Mouse (Mus musculus) forebrain, embryonic 11.5 days (tissue): ENCODE results near the gene Ptpra. TPM values are rescaled to one million over a fixed set of nuclear protein-coding genes. Genes with fewer than 3 reads are reported as not detected.

Experiments
- ATAC-seq: fragments of 200-750 bp; cut with Nextera tagmentation; replicated peaks from 2 replicates; pipeline ENCODE4 v1.8.0; 2017; ENCODE audit warnings: moderate TSS enrichment; ENCODE audit not compliant: low FRiP score
- DNase-seq: peaks from one replicate; pipeline ENCODE4 v3.0.0-alpha.2; 2017; ENCODE audit warnings: low spot score
- H3K27ac ChIP-seq: fragments of 300-500 bp; sonication (generic); 2 replicates; pipeline ENCODE4 v1.5.1; 2014; ENCODE audit warnings: low read depth, low read length
- H3K27me3 ChIP-seq: fragments of 300-500 bp; sonication (generic); 2 replicates; pipeline ENCODE4 v1.6.1; 2014; ENCODE audit warnings: mild to moderate bottlenecking, low read length, mixed read lengths; ENCODE audit not compliant: control insufficient read depth, insufficient read depth
- H3K36me3 ChIP-seq: fragments of 300-500 bp; sonication (generic); 2 replicates; pipeline ENCODE4 v1.6.1; 2014; ENCODE audit warnings: mild to moderate bottlenecking, low read length, moderate library complexity, mixed read lengths; ENCODE audit not compliant: control insufficient read depth, insufficient read depth
- H3K4me1 ChIP-seq: fragments of 300-500 bp; sonication (generic); replicated peaks from 2 replicates; pipeline ENCODE4 v1.6.1; 2014; ENCODE audit warnings: low read length, mixed read lengths; ENCODE audit not compliant: control insufficient read depth, insufficient read depth
- H3K4me2 ChIP-seq: fragments of 300-500 bp; sonication (generic); 2 replicates; pipeline ENCODE4 v1.6.1; 2014; ENCODE audit warnings: low read depth, mild to moderate bottlenecking, low read length, moderate library complexity, mixed read lengths; ENCODE audit not compliant: severe bottlenecking
- H3K4me3 ChIP-seq: fragments of 300-500 bp; sonication (generic); 2 replicates; pipeline ENCODE4 v1.5.1; 2014; ENCODE audit warnings: low read depth, low read length
- H3K9ac ChIP-seq: fragments of 300-500 bp; sonication (generic); 2 replicates; pipeline ENCODE4 v1.6.1; 2014; ENCODE audit warnings: low read length
- H3K9me3 ChIP-seq: fragments of 300-500 bp; sonication (generic); 2 replicates; pipeline ENCODE4 v1.6.1; 2016; ENCODE audit warnings: low read length, mixed read lengths; ENCODE audit not compliant: control insufficient read depth
- WGBS: fragments of 180-500 bp; shearing (Covaris S2); extraction: QIAGEN DNeasy Blood & Tissue Kit; methylation state at CpG from one replicate; pipeline ENCODE4 v1.1.7; 2014; 5-methylcytosine and 5-hydroxymethylcytosine counted together
- polyA plus RNA-seq: library from polyadenylated mRNA; unstranded; fragments of >200 nt; fragmentation: Nextera tagmentation; extraction: Ambion mirVana; gene quantifications from 2 replicates; pipeline ENCODE4 v1.2.1, GENCODE M21; 2014

The Ptpra gene
- polyA plus RNA-seq, 1 experiment from 2014 or later = 116 TPM

GRCm38 (mm10) chr2:130577021-130577420 lies 126.9 kb downstream of the Ptpra start:
- no peak overlapping the region for H3K4me3 ChIP-seq
- peaks cover 72% of the 10 kb centered on the region for H3K27me3 ChIP-seq
- ATAC-seq (no peak), DNase-seq (no peak)
- no peaks in the 10 kb centered on the region for H3K9me3 ChIP-seq
- H3K36me3 ChIP-seq = no peaks in the 10 kb centered on the region
- H3K4me1 ChIP-seq = peaks cover 6% of the 10 kb centered on the region; the same call in 1 of the 2 replicates
- no peak overlapping the region for H3K9ac ChIP-seq
- H3K4me2 ChIP-seq = peak overlapping the region; percentile 37; the same call in 1 of the 2 replicates
- 2% methylated on average over 9 of the region's 9 CpGs for WGBS
- no peak overlapping the region for H3K27ac ChIP-seq

GRCm38 (mm10) chr2:130577632-130578031 lies 127.6 kb downstream of the Ptpra start:
- no peaks in the 10 kb centered on the region for H3K9me3 ChIP-seq
- H3K27ac ChIP-seq = no peak overlapping the region
- ATAC-seq (peak; percentile 49), DNase-seq (peak; percentile 72)
- peaks cover 6% of the 10 kb centered on the region; the same call in 1 of the 2 replicates for H3K4me1 ChIP-seq
- 0 out of 2 replicates have a peak overlapping the region, but pooled peaks have one; percentile 9 for H3K4me2 ChIP-seq
- no peaks in the 10 kb centered on the region for H3K36me3 ChIP-seq
- no peak overlapping the region for H3K9ac ChIP-seq
- peaks cover 78% of the 10 kb centered on the region for H3K27me3 ChIP-seq
- WGBS = 6% methylated on average over 12 of the region's 12 CpGs
- H3K4me3 ChIP-seq = 0 out of 2 replicates have a peak overlapping the region, but pooled peaks have one; percentile 6

- no peak overlapping the region for H3K27ac ChIP-seq
- DNase-seq (peak; percentile 83), ATAC-seq (no peak)
- no peak overlapping the region for H3K4me2 ChIP-seq
- peaks cover 6% of the 10 kb centered on the region; the same call in 1 of the 2 replicates for H3K4me1 ChIP-seq
- no peak overlapping the region for H3K9ac ChIP-seq
- no peaks in the 10 kb centered on the region for H3K9me3 ChIP-seq
- 10% methylated on average over 11 of the region's 11 CpGs for WGBS
- H3K4me3 ChIP-seq = no peak overlapping the region
- H3K27me3 ChIP-seq = peaks cover 79% of the 10 kb centered on the region
- H3K36me3 ChIP-seq = no peaks in the 10 kb centered on the region
Observed at GRCm38 (mm10) chr2:130578148-130578547, 128.1 kb downstream of the Ptpra start.

GRCm38 (mm10) chr2:130579791-130580190 lies 129.7 kb downstream of the Ptpra start:
- 9% methylated on average over 8 of the region's 8 CpGs for WGBS
- no peak for ATAC-seq
- H3K9ac ChIP-seq = no peak overlapping the region
- H3K4me2 ChIP-seq = no peak overlapping the region
- H3K9me3 ChIP-seq = no peaks in the 10 kb centered on the region
- peaks cover 6% of the 10 kb centered on the region; the same call in 1 of the 2 replicates for H3K4me1 ChIP-seq
- DNase-seq = no peak
- no peak overlapping the region for H3K27ac ChIP-seq
- H3K36me3 ChIP-seq = no peaks in the 10 kb centered on the region
- no peak overlapping the region for H3K4me3 ChIP-seq
- peaks cover 76% of the 10 kb centered on the region for H3K27me3 ChIP-seq

- Histone ChIP-seq H3K36me3 (no peaks in the 10 kb centered on the region), H3K4me1 (peaks cover 6% of the 10 kb centered on the region; the same call in 1 of the 2 replicates), H3K9ac (no peak overlapping the region), H3K4me3 (peak overlapping the region; percentile 20; the same call in 1 of the 2 replicates), H3K27me3 (peaks cover 65% of the 10 kb centered on the region), H3K27ac (no peak overlapping the region), H3K4me2 (peak overlapping the region; percentile 28), H3K9me3 (no peaks in the 10 kb centered on the region)
- 2% methylated on average over 16 of the region's 16 CpGs for WGBS
- ATAC-seq (no peak), DNase-seq (no peak)
Observed at GRCm38 (mm10) chr2:130581201-130581600, 131.1 kb downstream of the Ptpra start.

- 40% methylated on average over 10 of the region's 10 CpGs for WGBS
Observed at GRCm38 (mm10) chr2:130582552-130582951, 132.5 kb downstream of the Ptpra start, which contains the start of gene Avp. Gene Avp (minus strand): TSS chr2:130582554.

DNA sequence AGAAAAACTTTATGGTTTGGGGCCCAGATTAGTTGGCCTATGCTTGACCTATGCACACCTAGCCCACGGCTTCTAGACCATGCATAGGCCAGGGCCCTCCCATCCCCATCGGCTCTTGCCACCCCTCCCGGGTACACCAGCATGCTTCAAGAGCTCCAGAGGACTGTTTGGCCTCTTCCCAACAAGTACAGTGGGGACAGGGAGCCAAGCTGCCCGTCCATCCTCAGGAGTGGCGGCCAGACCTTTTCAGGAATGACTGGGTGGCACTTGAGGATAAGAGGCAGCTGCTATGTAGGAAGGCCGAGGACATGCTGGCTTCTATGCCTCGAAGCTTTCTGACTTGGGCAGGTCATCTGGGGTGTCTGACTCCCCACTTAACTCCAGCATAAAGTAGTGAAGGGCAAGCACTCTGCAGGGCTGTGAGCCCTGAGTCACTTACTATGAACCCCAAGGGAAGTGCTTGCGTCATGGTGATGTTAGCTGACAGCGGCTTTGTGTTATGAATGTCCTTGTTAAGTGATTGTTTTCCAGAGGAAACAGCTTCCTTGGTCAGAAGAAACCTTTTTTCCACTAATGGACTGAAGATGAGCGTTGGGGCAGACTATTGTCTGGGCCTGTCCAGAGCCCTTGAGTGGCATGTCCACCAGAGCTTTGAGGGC lies 134.0 kb downstream of the Ptpra start:
- ATAC-seq (no peak), DNase-seq (no peak)
- H3K27me3 ChIP-seq = peaks cover 37% of the 10 kb centered on the region
- no peaks in the 10 kb centered on the region for H3K9me3 ChIP-seq
- H3K4me1 ChIP-seq = peaks cover 6% of the 10 kb centered on the region; the same call in 1 of the 2 replicates
- H3K9ac ChIP-seq = no peak overlapping the region
- no peaks in the 10 kb centered on the region for H3K36me3 ChIP-seq
- H3K4me2 ChIP-seq = no peak overlapping the region
- WGBS = 85% methylated on average over 10 of the region's 10 CpGs
- H3K27ac ChIP-seq = no peak overlapping the region
- no peak overlapping the region for H3K4me3 ChIP-seq

More at GRCm38 (mm10) chr2:130582552-130582951, 132.5 kb downstream of the Ptpra start, which contains the start of gene Avp:
- DNase-seq = no peak
- peaks cover 6% of the 10 kb centered on the region; the same call in 1 of the 2 replicates for H3K4me1 ChIP-seq
- H3K27ac ChIP-seq = no peak within 1 kb of the TSS
- no peak within 1 kb of the TSS for H3K4me2 ChIP-seq
- no peak for ATAC-seq
- H3K9ac ChIP-seq = no peak within 1 kb of the TSS
- peaks cover 52% of the 10 kb centered on the region for H3K27me3 ChIP-seq
- H3K36me3 ChIP-seq = no peaks in the 10 kb centered on the region
- no peaks in the 10 kb centered on the region for H3K9me3 ChIP-seq
- H3K4me3 ChIP-seq = no peak within 1 kb of the TSS

GRCm38 (mm10) chr2:130586016-130586415 lies 135.9 kb downstream of the Ptpra start:
- Histone ChIP-seq H3K9ac (no peak overlapping the region), H3K4me1 (peaks cover 1% of the 10 kb centered on the region; the same call in 1 of the 2 replicates), H3K36me3 (no peaks in the 10 kb centered on the region; the same call in 1 of the 2 replicates), H3K4me3 (no peak overlapping the region), H3K4me2 (no peak overlapping the region), H3K9me3 (no peaks in the 10 kb centered on the region), H3K27ac (no peak overlapping the region), H3K27me3 (peaks cover 17% of the 10 kb centered on the region)
- DNase-seq (no peak), ATAC-seq (no peak)
- WGBS = 84% methylated on average over 6 of the region's 6 CpGs
